Mouse (Mus musculus): ENCODE results near the gene St6galnac3. TPM values are rescaled to one million over a fixed set of nuclear protein-coding genes. Genes with fewer than 3 reads are reported as not detected.

St6galnac3 gene
- polyA plus RNA-seq, 1 experiment from 2014 or later: 12.2 TPM

DNA sequence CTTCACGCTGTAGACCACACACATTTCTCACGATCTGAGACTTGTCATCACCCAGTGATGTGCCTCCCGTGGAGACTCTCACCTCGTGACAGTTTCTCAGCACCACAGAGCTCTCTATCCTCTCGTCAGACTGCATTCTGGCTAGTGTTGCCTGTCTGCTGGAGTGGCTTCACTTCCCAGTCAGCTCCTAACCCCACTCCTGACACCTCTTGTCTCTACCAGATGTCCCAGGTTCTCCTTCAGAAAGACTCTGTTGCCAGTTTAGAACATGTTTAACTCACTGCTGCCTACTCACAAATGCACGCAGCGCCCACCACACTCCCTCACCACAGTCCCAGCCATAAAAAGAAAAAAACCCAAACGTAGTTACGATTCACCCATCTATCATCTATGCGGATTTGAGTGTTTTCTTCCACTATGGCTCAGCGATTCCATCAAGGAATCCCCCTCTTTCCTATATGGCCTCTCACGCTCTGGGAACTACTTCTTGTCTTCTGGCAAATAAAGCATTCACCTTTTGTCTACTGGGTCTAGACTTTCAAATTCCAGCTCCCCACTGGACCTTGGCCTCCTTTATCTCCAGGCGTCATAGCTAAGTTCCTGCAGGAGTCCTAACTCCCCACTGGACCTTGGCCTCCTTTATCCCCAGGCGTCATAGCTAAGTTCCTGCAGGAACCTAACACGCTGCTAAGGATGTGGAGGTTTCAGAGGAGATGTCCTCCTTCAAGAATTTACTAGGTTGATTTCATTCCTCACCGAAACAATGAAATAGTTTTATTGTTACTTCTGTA is 371.5 kb downstream of the St6galnac3 start:
- no peaks in the 10 kb centered on the region for H3K27me3 ChIP-seq
- in situ Hi-C loops (cut with MboI; ENCODE audit: low pct_unique_long_range_greater_than_20kb): no loop called here
- ATAC-seq (no peak), DNase-seq (ENCODE audit: low read depth, low spot score) (no peak)
- ChIA-PET POLR2A (interaction anchor here (1.0 kb wide), 1 partner anchor 13 kb away, joined by 3 read pairs; no protein-coding TSS in a partner anchor), CTCF (interaction anchor here (1.0 to 3.3 kb wide), 3 partner anchors 11 to 156 kb away, joined by 3 to 16 read pairs (median 4); no protein-coding TSS in a partner anchor)
- TF ChIP-seq CTCF (IDR thresholded peaks at IDR 0.05): no peak

DNA sequence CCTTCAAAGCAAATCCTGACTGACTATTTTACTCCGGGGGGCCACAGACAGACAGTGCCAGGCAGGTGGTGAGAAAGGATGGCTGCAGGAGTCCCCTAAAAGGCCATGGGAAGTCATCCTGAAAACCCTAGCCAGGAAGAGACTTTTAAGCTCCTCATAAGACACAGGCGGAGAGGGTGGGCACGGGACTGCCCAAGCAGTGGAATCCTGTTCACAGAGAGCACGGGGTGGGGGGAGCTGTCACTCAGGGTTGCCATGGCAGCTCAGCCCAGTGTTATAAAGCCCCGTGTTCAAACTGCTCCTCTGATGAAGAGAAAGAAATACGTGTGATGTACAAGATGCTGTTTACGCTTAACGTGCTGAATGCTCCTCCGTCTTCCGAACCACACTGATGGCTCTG is 375.0 kb downstream of the St6galnac3 start:
- no peak for TF ChIP-seq CTCF (IDR thresholded peaks at IDR 0.05)
- POLR2A ChIA-PET: no interaction called here
- no peak for DNase-seq (ENCODE audit: low read depth, low spot score)
- no peaks in the 10 kb centered on the region for H3K27me3 ChIP-seq
- CTCF ChIA-PET: no interaction called here
- ATAC-seq: no peak
- in situ Hi-C loops (cut with MboI; ENCODE audit: low pct_unique_long_range_greater_than_20kb): loop anchor here (5.0 kb wide), 1 partner anchor 302 kb away; no protein-coding TSS in a partner anchor

DNA sequence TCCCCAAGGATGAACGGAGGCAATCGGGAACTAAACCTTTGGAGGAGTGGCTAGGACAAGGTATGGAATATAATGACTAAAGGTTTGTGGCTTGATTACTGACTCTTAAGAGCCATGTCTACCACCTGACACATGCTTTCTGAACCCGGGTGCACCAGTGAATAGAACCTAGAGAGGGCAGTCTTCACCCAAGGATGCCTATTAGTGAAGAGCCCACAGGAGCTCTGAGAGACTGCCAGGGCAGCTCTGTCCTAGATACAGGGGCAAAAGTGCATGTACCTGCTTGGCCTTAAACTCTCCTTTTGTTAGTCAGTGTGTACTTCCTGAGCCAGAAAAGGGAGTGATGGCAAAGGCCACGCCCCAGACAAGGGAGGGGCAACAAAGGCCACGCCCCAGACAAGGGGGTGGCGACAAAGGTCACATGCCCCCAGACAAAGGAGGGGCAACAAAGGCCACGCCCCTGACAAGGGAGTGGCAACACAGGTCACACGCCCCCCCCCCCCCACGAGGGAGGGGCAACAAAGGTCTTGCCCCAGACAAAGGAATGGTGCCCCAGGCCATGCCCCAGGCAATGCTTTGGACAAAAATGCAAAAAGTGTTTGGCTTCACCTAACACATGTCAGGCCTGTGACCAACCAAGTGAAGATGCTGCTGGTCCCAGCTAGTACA is 376.0 kb downstream of the St6galnac3 start:
- in situ Hi-C loops (cut with MboI; ENCODE audit: low pct_unique_long_range_greater_than_20kb): loop anchor here (5.0 kb wide), 1 partner anchor 303 kb away; no protein-coding TSS in a partner anchor
- CTCF ChIA-PET: interaction anchor here (0.7 to 1.0 kb wide), 3 partner anchors 22 to 306 kb away, joined by 3 read pairs; no protein-coding TSS in a partner anchor
- H3K27me3 ChIP-seq: no peaks in the 10 kb centered on the region
- peak; percentile 61 for TF ChIP-seq CTCF (IDR thresholded peaks at IDR 0.05)
- ATAC-seq (peak; percentile 36), DNase-seq (ENCODE audit: low read depth, low spot score) (no peak)
- POLR2A ChIA-PET: interaction anchor here (0.6 kb wide), 1 partner anchor 291 kb away, joined by 3 read pairs; no protein-coding TSS in a partner anchor

DNA sequence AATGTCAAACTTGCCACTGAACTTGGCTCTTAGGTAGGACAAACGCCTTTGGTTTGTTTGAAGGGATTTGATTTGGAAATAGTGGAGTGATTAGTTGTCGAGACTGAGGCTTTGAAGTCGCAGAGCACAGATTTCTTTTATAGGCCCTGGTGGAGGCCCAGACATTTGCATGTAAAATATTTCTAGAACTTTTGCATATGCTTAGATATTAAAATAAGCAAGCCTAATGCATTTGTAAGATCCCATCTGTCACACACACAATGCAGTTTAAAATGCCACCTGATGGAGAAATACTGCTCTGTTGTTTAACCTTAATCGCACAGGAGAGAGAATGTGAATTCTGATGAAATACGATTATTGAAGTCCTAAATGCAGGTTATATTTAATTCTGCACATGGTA is 380.0 kb downstream of the St6galnac3 start:
- no peak for DNase-seq (ENCODE audit: low read depth, low spot score)
- POLR2A ChIA-PET: no interaction called here
- TF ChIP-seq CTCF (IDR thresholded peaks at IDR 0.05): no peak
- CTCF ChIA-PET: no interaction called here
- H3K27me3 ChIP-seq: no peaks in the 10 kb centered on the region
- in situ Hi-C loops (cut with MboI; ENCODE audit: low pct_unique_long_range_greater_than_20kb): loop anchor here (5.0 kb wide), 1 partner anchor 307 kb away; no protein-coding TSS in a partner anchor
- ATAC-seq: no peak

DNA sequence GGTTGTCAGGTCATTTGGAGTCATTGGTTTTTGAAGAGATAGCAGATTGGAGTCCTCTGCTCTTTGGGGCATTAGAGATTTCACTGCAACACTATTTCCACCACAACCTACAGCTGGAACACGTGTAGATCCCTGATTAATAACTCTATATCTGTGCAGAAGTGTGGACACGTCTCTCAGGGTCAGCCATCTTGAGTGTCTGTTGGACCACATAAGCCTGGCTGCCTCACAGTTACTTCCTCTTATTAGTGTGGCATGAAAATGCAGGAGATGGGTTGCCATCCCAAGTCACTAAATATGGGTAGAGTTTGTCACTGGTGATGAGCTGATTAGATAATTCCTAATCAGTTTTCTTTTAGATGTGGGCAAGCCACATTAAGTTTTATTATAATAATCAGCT is 385.0 kb downstream of the St6galnac3 start:
- no peak for ATAC-seq
- DNase-seq (ENCODE audit: low read depth, low spot score): no peak
- ChIA-PET CTCF (interaction anchor here (0.9 to 1.3 kb wide), 2 partner anchors 18 to 19 kb away, joined by 3 to 5 read pairs; no protein-coding TSS in a partner anchor), POLR2A (interaction anchor here (1.2 kb wide), 1 partner anchor 13 kb away, joined by 3 read pairs; no protein-coding TSS in a partner anchor)
- in situ Hi-C loops (cut with MboI; ENCODE audit: low pct_unique_long_range_greater_than_20kb): no loop called here
- no peaks in the 10 kb centered on the region for H3K27me3 ChIP-seq
- TF ChIP-seq CTCF (IDR thresholded peaks at IDR 0.05): no peak

DNA sequence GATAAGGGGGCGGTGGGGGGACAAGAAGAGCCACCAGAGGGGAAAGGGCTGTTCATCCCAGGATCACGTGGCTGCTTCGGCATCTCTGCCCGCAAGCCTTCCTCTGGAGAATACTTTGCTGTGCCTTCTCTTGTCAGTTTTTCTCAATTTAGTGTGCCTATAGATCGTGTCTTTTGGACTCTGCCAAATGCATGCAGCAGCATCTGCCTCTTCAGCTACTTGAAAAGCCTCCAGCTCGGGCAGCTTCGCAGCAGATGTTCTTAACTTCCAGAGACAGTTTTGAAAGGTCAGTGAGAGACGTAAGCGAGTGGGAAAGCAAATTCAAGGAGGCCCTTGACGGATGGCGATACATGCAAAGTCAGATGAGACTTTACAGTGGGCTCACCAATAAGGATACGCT is 385.9 kb downstream of the St6galnac3 start:
- in situ Hi-C loops (cut with MboI; ENCODE audit: low pct_unique_long_range_greater_than_20kb): no loop called here

DNA sequence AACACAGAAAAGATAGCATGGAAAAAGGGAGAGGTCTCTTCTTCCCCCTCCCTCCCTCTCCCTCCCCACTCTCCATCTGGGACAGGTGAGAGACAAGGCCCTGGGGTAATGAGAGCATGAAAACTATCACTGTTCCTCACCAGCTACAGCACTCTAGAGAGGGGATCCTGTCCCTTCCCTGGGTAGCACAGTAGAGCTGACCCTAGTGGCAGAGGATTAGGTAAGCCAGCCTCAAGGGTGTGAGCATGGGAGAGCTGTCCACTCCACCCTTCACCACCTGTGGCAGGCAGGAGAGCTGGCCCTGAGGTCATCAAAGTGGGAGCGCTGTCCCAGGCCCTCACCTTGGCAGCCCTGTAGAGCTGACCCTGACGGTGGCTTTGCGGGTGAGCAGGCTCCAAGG is 387.2 kb downstream of the St6galnac3 start:
- in situ Hi-C loops (cut with MboI; ENCODE audit: low pct_unique_long_range_greater_than_20kb): no loop called here
- CTCF ChIA-PET: no interaction called here
- DNase-seq (ENCODE audit: low read depth, low spot score) (no peak), ATAC-seq (no peak)
- no peaks in the 10 kb centered on the region for H3K27me3 ChIP-seq
- POLR2A ChIA-PET: no interaction called here
- no peak for TF ChIP-seq CTCF (IDR thresholded peaks at IDR 0.05)

More for the DNA sequence above, 385.9 kb downstream of the St6galnac3 start:
- ChIA-PET CTCF (interaction anchor here (1.1 kb wide), 1 partner anchor 28 kb away, joined by 4 read pairs; no protein-coding TSS in a partner anchor), POLR2A (no interaction called here)
- ATAC-seq (no peak), DNase-seq (ENCODE audit: low read depth, low spot score) (no peak)
- no peak for TF ChIP-seq CTCF (IDR thresholded peaks at IDR 0.05)
- no peaks in the 10 kb centered on the region for H3K27me3 ChIP-seq

DNA sequence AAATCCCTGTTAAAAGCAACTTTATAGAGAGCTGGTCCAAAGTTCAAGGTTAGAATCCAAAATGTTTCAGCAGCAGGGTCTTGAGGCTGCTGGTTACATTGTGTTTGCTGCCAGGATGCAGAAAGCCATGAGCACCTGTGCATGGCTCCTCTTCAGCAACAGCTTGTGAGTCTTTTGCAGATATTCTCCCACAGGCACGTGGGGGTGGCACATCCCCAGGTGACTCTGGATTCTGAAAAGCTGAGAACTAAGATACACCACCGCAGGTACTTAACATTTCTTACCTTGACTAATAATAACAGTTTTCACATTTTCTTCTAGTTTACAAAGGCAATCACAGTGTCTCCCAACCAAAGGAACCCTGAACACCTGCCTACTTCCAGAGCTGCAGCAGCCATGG is 387.8 kb downstream of the St6galnac3 start:
- no peak for ATAC-seq

DNA sequence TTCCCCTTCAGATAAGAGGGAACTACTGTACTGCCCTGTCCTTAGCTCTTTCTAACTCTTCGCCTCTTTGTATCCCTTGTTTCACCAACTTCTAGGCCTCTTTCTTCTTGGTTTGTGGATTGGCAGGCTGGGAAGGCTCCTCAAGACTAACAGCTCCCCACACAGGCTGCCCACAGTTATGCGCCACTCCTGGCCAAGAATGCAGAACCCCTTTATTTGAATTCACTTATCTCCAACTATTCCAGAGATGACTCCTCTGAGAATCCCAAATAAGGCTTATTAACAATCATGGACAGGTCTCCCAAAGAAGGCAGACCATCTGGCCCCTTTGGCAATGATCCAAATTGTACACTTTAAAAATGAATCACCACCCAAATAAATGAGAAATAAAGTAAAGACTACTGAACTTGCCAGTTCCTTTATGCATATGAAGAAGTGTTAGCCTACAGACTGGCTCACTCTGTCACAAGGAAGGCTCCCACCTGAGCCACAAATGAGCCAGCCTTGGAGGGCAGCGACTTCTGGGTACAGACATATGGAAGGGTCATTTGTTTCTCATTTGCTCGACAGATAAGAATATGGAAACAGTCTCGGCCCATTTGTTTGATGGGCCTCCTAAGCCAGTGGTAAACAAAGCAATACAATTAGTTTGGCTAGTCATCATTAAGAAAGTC is 390.7 kb downstream of the St6galnac3 start:
- ATAC-seq (no peak), DNase-seq (ENCODE audit: low read depth, low spot score) (no peak)
- POLR2A ChIA-PET: interaction anchor here (1.4 kb wide), 1 partner anchor 9 kb away, joined by 3 read pairs; no protein-coding TSS in a partner anchor
- CTCF ChIA-PET: interaction anchor here (0.5 to 1.4 kb wide), 2 partner anchors 8 to 18 kb away, joined by 3 to 4 read pairs; no protein-coding TSS in a partner anchor
- H3K27me3 ChIP-seq: no peaks in the 10 kb centered on the region
- in situ Hi-C loops (cut with MboI; ENCODE audit: low pct_unique_long_range_greater_than_20kb): no loop called here
- TF ChIP-seq CTCF (IDR thresholded peaks at IDR 0.05): no peak

More for the DNA sequence above, 387.8 kb downstream of the St6galnac3 start:
- ChIA-PET CTCF (no interaction called here), POLR2A (no interaction called here)
- no peak for DNase-seq (ENCODE audit: low read depth, low spot score)
- TF ChIP-seq CTCF (IDR thresholded peaks at IDR 0.05): no peak
- H3K27me3 ChIP-seq: no peaks in the 10 kb centered on the region
- in situ Hi-C loops (cut with MboI; ENCODE audit: low pct_unique_long_range_greater_than_20kb): no loop called here

DNA sequence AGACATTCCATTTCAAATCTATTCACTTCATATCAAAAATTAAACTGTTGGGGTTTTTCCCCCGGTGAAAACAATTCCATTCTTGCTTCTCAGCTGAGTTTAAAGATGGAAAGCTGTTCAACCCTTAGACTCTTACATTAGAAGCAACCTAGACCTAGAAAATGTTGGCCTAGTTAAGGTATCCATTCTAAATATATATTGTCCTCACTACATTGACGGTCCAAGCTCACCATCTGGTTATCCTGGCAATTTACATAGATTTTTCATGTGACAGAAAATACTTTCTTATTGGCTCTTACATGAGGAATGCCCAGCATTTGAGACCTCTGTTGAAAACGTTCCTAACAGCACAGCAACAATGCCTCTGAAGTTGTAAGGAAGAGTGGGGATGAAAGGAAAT is 400.7 kb downstream of the St6galnac3 start:
- ChIA-PET CTCF (interaction anchor here (0.7 kb wide), 1 partner anchor 8 kb away, joined by 3 read pairs; no protein-coding TSS in a partner anchor), POLR2A (no interaction called here)
- ATAC-seq: no peak
- no peaks in the 10 kb centered on the region for H3K27me3 ChIP-seq
- no peak for DNase-seq (ENCODE audit: low read depth, low spot score)
- in situ Hi-C loops (cut with MboI; ENCODE audit: low pct_unique_long_range_greater_than_20kb): no loop called here
- TF ChIP-seq CTCF (IDR thresholded peaks at IDR 0.05): no peak

All from Patski (cell line).